Mouse (Mus musculus) CD4-positive helper T cell, adult 2 months (primary cell): ENCODE measurements around the gene Pkp3.
"Not testable (repeated sequence)": the region's sequence is repeated elsewhere in the genome, so short reads cannot be mapped to it uniquely, and the experiment has no call there.

Experiments used
- DNase-seq: peaks from one replicate; pipeline ENCODE4 v3.0.0-alpha.2; 2012; ENCODE audit warnings: low read depth, missing footprints, low spot score

Gene Pkp3

GRCm38 (mm10) chr7:141077841-141078240 is at the start of gene Pkp3:
Gene Pkp3, plus strand, starts transcription at chr7:141078218.
- no peak for DNase-seq

GRCm38 (mm10) chr7:141028831-141029230 is 49.2 kb upstream of the Pkp3 start, which contains the start of gene Gm17387:
Gene Gm17387, plus strand, starts transcription at chr7:141029131.
- DNase-seq, result no peak

GRCm38 (mm10) chr7:141030390-141030789 is 47.6 kb upstream of the Pkp3 start:
- no peak for DNase-seq

- DNase-seq, result no peak
Measured at GRCm38 (mm10) chr7:141032458-141033167, 45.4 kb upstream of the Pkp3 start.

- DNase-seq, result not testable (repeated sequence)
Measured at GRCm38 (mm10) chr7:141036624-141037023, 41.4 kb upstream of the Pkp3 start.

- peak; percentile 45 for DNase-seq
Measured at GRCm38 (mm10) chr7:141038090-141039032, 39.7 kb upstream of the Pkp3 start.

GRCm38 (mm10) chr7:141039386-141040107 is 38.5 kb upstream of the Pkp3 start:
- peak; percentile 21 for DNase-seq

GRCm38 (mm10) chr7:141040867-141041606 is 37.0 kb upstream of the Pkp3 start:
- DNase-seq, result no peak

- no peak for DNase-seq
Measured at GRCm38 (mm10) chr7:141041661-141042060, 36.4 kb upstream of the Pkp3 start.

GRCm38 (mm10) chr7:141042539-141042938 is 35.5 kb upstream of the Pkp3 start:
- no peak for DNase-seq

GRCm38 (mm10) chr7:141046931-141047580 is 31.0 kb upstream of the Pkp3 start:
- DNase-seq, result peak; percentile 33

GRCm38 (mm10) chr7:141047581-141048225 is 30.3 kb upstream of the Pkp3 start:
- DNase-seq, result no peak

- peak; percentile 90 for DNase-seq
Measured at GRCm38 (mm10) chr7:141048226-141049218, 29.5 kb upstream of the Pkp3 start.

- no peak for DNase-seq
Measured at GRCm38 (mm10) chr7:141049326-141049725, 28.7 kb upstream of the Pkp3 start.

GRCm38 (mm10) chr7:141051060-141051685 is 26.8 kb upstream of the Pkp3 start:
- DNase-seq, result no peak

GRCm38 (mm10) chr7:141052016-141052415 is 26.0 kb upstream of the Pkp3 start:
- no peak for DNase-seq

GRCm38 (mm10) chr7:141052421-141052820 is 25.6 kb upstream of the Pkp3 start:
- no peak for DNase-seq

- no peak for DNase-seq
Measured at GRCm38 (mm10) chr7:141055785-141056184, 22.2 kb upstream of the Pkp3 start.
